Mouse (Mus musculus) frontal cortex, postnatal 10 days (tissue): ENCODE results near the gene Slfn4.
"Not testable (repeated sequence)": the region's sequence is repeated elsewhere in the genome, so short reads cannot be mapped to it uniquely, and the experiment has no call there.

ENCODE experiments used
- DNase-seq, 2 experiments: peaks; one replicate each; pipeline ENCODE4 v3.0.0; 2022; ENCODE audit warnings: low spot score in 2 of 2, mixed read lengths in 1 of 2

Slfn4 gene

DNA sequence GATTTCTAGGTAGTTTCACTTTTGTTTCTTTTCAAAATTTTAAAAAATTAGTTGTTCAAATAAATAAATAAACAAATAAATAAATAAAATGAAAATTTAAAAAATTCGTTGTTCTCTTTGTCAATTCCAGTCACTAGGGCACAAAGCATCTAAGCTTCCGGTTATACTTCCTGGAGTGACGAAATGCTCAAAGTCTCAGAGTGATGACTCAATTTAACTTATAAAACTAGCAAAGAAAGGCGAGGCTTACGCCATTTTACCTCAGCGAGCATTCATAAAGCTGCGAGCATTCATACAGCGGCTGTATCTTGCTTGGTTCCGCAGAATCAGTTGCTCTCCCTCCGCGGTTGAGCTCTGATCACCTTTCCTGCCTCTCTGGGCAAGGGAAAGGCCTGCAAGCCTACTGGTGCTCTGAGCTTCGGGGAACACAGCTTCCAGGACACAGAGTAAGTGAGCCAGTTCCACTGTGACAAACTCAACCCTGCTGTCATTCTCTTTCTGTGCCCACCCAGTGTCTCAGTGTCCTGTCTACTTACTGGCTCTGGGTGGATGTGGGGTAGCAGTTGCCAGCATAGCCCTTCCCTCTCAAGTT is at the start of gene Slfn4:
Gene Slfn4 (plus strand): TSS at position 239 of the 592 bp plus-strand sequence.
- DNase-seq: no peak

DNA sequence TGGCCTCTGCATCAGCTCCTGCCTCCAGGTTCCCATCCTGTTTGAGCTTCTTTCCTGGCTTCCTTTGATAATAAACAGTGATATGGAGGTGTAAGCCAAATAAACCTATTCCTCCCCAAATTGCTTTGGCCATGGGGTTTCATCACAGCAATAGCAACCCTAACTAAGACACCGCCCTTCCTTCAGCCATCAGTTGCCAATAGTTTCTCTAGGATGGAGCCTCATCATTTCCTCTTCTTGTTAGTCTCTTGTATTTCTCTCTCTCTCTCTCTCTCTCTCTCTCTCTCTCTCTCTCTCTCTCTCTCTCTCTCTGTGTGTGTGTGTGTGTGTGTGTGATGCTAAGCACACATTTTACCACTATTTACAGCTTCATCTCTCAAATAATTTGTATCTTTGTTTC is 49.4 kb upstream of the Slfn4 start:
- not testable (repeated sequence) for DNase-seq

DNA sequence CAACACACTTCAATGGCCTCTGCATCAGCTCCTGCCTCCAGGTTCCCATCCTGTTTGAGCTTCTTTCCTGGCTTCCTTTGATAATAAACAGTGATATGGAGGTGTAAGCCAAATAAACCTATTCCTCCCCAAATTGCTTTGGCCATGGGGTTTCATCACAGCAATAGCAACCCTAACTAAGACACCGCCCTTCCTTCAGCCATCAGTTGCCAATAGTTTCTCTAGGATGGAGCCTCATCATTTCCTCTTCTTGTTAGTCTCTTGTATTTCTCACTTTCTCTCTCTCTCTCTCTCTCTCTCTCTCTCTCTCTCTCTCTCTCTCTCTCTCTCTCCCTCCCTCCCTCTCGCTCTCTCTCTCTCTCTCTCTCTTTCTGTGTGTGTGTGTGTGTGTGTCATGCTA is 37.7 kb upstream of the Slfn4 start:
- DNase-seq: not testable (repeated sequence)

DNA sequence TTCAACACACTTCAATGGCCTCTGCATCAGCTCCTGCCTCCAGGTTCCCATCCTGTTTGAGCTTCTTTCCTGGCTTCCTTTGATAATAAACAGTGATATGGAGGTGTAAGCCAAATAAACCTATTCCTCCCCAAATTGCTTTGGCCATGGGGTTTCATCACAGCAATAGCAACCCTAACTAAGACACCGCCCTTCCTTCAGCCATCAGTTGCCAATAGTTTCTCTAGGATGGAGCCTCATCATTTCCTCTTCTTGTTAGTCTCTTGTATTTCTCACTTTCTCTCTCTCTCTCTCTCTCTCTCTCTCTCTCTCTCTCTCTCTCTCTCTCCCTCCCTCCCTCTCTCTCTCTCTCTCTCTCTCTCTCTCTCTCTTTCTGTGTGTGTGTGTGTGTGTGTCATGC is 26.0 kb upstream of the Slfn4 start:
- DNase-seq: not testable (repeated sequence)

DNA sequence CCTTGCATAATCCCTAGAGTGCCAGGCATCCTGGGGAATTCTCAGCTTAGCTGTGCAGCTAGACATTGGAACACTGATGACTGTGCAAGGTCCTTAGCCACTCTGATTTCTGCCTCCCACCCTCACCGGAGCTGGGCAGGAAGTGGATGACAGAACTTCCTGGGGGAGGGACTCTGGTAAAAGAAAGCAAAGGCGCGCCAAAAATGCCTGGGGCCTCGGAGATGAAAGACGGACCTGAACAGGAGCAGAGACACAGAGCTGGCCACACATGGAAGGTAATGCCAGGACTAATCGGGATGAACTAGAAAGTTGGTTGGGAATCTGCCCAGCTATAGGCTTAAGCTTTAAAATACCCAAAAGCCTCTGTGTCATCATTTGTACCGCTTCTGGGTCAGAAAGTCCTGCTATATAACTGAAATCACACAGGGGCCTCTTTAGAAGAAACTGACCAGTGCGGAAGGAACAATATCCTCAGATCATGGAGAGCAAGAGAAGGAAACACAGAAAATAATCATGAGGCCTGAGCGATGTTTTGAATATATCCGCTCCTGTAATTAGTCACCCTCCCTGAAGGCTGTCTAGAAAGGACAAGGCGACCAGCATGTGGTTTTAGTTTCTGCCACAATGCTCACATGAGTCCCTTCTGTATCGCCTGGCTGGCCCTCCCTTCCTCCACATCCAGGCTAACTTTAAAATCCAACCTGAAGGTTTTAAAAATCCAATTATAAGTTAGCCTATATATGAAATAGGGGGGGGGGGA is 16.3 kb downstream of the Slfn4 start, which contains the start of gene Slfn3:
Gene Slfn3 (plus strand): TSS at position 197 of the 760 bp plus-strand sequence.
- no peak for DNase-seq

DNA sequence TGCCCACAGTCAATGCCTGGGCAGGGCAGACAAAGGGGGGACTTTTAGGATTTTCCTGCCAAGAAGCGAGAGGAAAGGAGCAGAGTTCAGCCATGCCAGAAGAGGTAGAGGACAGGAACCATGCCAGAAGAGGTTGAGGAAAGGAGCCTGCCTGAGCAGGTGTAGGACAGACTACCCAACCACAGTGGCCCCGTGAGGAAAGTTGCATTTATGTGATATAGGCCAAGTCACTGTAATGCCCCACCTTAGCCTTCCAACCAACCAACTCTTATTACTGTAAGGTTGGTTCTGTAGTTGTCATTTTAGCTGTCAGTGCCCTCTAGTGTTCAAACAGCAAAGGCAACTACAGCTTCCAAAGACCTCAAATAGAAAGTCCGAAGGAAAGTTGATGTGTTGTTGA is 17.0 kb downstream of the Slfn4 start:
- DNase-seq: no peak

DNA sequence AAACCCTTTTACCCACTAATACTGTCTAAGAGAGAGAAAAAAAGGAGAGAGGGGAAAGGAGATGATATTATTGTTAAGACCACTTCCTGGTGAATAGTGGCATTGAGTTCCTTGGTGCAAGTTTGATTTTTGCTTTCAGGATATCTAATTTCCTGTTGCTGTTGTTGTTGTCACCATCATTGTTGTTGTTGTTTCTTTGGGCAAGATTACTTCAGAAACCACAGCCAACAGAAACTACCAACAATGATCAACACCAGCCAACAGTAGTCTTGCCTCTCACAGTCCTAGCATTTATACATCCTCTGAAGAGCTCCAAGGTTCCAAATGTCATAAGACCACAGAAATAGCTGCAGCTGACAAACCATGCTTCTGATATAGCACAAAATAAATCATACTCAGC is 30.0 kb downstream of the Slfn4 start:
- no peak for DNase-seq

DNA sequence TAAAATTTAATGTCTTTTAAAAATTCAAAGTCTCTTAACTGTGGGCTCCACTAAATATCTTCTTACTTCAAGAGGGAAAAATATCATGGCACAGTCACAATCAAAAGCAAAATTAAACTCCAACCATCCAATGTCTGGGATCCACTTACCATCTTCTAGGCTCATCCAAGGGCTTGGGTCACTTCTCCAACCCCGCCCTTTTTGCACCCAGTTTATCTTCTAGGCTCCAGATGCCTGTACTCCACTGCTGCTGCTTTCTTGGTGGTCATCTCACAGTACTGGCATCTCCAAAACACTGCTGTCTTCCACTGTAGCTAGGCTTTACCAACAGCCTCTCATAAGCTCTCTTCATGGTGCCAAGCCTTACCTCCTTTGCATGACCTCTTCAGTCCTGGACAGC is 41.1 kb downstream of the Slfn4 start:
- no peak for DNase-seq

DNA sequence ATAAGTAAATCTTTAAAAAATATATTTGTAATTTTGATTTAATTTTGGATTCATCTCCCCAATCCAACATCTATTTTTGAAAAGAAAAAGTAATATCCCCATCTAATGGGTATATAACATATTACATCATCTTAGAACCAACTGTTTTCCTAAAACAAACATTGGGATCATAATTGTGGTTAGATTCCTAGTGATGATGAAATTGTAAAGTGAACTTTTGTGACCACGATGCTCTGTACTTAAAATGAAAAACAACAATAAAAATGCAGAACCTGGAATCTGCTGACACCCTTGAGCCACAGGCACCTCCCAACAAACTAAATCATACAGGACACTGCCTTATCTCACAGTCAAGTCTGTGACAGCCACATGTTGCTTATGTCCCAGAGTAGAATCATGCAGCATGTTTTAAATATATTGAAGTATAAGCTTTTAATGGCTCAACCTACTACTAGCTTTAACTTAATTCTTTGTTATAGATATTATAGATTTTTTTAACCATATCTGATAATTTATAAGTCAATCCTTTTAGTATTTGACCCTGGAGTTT is 46.4 kb downstream of the Slfn4 start:
- no peak for DNase-seq

DNA sequence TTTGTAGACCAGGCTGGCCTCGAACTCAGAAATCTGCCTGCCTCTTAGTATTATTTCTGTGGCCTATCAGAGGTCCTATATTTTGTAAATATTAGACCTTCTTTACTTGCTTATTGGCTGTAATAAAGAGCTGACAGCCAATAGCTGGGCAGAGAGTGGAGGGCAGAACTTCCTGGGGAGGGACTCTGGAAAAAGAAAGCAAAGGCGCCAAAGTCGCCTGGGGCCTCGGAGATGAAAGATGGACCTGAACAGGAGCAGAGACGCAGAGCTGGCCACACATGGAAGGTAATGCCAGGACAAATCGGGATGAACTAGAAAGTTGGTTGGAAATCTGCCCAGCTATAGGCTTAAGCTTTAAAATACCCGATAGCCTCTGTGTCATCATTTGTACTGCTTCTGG is 48.4 kb downstream of the Slfn4 start:
- no peak for DNase-seq

DNA sequence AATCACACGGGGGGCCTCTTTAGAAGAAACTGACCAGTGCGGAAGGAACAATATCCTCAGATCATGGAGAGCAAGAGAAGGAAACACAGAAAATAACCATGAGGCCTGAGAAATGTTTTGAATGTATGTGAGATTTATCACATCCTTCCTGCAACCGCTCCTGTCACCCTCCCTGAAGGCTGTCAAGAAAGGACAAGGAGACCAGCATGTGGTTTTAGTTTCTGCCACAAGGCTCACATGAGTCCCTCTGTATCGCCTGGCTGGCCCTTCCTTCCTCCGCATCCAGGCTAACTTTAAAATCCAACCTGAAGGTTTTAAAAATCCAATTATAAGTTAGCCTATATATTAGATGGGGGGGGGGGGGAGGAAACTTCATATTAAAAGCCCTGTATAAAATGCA is 48.8 kb downstream of the Slfn4 start:
- DNase-seq: not testable (repeated sequence)

DNA sequence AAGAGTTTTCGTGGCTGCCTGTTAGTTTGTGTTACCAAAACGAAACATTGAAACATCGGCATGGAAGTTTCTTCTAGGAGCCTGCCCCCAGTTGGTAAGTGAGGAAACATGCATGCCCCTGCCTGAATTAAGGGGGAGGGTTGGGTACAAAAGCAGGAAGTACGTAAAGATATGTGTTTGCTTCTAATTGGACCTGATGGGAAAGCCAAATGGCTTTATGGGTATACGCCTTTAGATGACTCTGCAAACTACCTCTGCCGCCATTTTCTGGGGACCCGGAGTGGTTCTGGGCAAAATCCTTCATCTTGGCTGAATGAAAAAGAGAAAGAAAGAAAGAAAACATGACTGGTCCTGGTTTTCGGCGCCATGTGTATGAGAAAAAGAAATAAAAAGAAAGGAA is 49.2 kb downstream of the Slfn4 start:
- DNase-seq: no peak

DNA sequence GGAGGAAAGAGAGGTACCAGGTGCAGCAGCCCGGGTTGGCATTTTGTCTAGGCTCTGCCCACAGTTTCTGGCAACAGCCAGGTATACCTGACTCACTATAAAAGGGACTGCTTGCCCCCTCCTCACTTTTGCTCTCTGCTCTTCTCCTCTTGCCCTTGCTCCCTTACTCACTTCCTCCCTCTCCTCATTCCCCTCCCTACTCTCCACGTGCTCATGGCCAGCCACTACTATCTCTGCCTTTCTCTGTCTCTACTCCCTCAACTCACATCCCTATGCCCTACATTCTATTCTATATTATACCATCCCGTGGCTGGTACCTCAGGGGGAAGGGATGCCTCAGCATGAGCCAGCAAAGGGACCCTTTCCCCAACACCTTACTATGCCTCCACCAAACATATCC is 49.8 kb downstream of the Slfn4 start:
- DNase-seq: no peak

DNA sequence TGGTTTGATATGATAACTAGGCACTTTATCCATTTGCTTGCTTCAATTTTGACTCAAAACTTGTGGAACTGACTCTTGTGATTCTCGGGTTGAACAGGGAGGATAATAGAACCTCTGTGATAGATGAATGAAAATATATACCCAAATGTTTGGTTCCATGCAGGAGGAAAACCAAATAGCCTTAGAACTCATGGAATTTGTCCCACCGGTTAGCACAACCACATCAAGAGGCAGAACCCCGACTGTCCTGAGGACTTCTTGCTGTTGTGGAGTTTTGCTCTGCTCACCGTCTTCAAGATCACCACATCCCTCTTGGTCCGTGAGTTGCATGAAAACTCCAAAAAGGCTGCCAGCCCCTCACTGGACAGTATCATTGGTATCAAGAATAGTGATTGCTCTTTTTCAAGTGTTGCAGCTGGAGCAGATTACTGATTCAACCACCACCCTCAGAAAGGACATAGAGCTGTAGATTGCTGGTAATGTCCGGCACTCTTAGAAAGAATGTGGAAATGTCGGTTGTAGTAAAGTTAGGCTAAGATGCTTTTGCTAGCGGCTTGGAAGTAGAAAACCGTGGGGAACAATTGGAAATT is 50.5 kb downstream of the Slfn4 start:
- no peak for DNase-seq

DNA sequence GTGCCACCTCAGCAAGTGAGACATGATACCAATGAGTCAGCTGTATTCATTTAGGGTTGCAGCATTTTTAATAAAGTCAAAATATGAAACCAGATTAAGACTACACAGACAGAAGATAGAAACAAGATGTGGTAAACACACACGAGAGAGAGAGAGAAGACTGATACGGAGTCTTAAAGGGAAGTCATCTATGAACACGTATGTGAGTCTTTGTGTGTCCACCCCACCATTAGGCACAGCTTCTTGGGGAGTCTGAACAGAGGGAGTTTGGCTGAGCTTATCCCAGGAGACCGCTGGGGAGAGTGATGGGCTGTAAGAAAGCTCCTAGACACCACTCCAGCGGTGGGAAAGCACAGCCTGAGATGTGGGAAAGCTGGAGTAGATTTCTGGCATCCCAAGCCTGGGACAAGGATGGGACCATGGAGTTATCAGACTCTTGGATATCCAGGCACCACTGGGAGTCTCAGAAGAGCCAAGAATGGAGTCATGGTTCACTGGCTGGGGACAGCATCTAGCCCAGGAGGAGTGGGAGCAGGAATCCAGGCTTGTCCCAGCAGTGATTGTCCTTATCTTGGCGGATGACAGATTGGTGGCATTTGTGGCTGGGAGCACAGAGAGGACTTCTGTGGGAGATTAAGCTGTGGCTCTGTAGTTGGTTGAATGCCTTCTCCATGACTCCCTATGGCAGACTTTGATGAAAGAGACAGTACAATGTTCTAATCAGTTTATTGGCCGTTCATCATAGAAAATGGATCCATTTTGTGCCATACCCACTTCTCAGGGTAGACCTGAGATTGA is 53.1 kb downstream of the Slfn4 start:
- no peak for DNase-seq

DNA sequence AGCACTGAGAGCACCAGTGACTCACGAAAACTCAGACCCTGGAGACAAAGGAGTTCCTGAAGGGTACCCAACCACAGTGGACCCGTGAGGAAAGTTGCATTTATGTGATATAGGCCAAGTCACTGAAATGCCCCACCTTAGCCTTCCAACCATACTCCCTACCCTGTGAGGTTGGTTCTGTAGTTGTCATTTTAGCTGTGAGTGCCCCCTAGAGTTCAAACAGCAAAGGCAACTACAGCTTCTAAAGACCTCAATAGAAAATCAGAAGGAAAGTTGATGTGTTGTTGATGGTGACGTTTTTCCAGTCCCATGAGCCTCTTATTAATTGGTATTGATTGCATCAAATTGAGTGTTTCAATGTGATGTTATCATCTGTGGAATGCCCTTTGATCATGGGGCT is 56.0 kb downstream of the Slfn4 start:
- DNase-seq: no peak

DNA sequence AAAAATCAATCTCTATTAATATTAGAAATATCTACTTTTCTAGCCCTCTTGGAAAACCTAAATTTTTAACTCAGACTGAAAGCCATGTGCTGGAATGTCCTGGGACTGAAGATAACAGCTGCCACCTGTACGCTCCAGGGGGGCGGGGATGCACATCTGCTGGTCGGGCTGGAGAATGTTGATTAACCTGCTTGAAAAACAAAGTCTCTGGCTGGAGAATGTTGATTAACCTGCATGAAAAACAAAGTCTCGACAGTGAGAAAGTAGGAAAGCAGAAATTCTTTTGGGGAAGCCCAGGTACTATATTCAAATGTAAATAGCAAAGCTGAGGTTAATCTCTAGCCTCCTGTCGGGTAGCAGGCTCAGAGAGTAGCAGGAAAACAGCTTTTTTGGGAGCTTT is 58.6 kb downstream of the Slfn4 start:
- DNase-seq: not testable (repeated sequence)

DNA sequence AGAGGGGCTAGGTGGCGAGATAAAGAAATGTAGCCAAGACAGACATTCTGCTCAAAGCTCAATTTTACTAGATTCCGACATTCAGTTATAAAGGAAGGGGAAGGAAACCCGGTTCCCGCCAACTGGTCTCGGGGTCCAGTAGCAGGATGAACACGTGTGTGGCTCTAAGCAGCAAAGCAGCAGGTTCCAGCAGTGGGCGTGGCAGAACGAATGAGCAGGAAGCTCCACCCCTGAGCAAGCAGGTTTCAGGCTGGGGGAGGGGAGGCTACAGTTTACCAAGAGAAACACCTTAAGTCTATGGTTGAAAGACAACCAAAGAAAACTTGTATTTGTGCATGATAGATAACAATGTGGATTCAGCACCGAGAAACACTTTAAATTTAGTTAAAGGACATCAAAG is 62.4 kb downstream of the Slfn4 start:
- DNase-seq: not testable (repeated sequence)

DNA sequence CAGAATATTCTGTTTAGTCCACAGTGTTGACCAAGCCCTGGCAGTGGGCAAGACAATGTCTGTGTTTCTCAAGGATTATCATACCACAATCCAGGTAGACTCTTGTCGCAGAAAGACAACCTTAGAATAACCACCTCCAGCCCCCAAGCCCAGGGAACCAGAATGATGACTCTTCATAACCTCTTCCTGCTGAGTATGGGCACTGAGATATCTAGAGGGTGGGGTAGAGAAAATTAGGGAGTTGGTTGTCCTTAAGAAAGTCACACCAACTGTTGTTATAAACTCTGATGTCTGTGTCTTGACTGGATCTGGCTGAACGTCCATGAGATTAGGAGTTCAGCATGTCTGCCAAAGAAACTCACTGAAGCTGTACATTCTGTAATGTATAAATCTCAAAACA is 63.4 kb downstream of the Slfn4 start:
- DNase-seq: no peak

DNA sequence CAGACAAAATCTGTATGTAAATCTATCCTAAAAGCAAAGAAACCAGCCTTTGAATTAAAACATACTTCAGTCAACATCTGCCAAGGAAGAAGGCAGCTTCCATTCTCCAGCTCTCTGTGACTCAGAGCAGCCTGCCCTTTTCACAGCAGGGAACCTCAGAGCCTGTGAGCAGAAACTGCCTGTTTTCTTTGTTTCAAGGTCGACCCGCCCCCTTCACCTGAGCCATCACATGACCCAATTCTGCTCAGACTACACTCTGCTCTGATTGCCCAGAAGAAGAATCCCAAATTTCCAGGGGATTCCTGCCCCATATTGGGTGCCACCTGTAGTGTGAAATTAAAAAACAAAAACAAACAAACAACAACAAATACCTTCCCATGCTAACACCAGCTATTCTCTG is 64.8 kb downstream of the Slfn4 start:
- DNase-seq: no peak
